Mouse (Mus musculus) cerebellum, adult 2 months (tissue): ENCODE measurements around the gene Gm20547.

Experiments used
- CTCF ChIP-seq: fragments of 200-500 bp; IDR thresholded peaks from 2 replicates; pipeline ENCODE4 v1.5.1; 2011; ENCODE audit warnings: low read depth, mild to moderate bottlenecking, control low read depth, low read length, moderate library complexity, borderline replicate concordance; ENCODE audit not compliant: insufficient read depth
- POLR2A ChIP-seq: fragments of 200-500 bp; IDR thresholded peaks from 2 replicates; pipeline ENCODE4 v1.6.1; 2011; ENCODE audit warnings: low read length, control low read depth, borderline replicate concordance; ENCODE audit not compliant: insufficient read depth

DNA sequence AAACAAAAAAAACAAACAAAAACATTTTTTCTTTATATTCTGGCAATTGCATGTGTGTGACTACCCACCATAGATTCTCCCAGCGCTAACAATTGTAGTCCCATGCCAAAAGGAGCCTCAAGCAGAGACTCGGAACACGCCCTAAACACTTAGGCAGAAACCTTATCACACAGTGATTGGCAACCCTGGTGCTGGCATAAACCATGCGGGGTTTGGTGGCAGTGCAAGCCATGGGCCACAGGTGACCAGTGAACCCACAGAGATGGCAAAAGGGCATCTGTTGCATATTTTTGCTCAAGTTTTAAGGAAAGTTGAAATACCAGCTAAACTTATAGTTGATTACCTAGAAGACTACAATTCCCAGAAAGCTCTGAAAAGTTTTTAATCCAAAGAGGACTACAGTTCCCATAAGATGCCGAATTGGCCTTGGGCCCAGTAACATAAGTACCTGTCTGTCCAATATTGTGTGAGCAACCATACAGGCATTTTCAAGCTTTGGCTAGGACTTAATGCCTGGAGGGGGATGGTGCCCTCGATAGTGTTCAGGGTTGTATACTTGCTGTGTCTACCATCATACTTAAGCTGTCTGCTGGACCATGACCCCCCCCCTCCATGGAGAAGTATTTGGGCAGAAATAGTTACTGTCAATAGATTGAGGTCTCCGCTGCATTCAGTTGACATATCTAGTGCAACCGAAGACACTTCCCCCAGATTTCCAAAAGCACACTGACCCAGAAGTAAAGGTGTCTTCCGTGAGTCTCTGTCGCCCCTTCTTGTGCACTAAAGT lies 15.7 kb upstream of the Gm20547 start:
- no peak for TF ChIP-seq CTCF
- no peak for TF ChIP-seq POLR2A
